Mouse (Mus musculus) c-Kit-negative CD71-positive TER-119-positive erythroid progenitor cells, embryonic 14.5 days (primary cell): ENCODE results near the gene Pepd.

Experiments used
- DNase-seq: peaks from one replicate; pipeline ENCODE4 v3.0.0-alpha.2; 2013; ENCODE audit warnings: low read depth, low spot score

Pepd gene

GRCm38 (mm10) chr7:35056436-35056864 is 144.3 kb downstream of the Pepd start, which contains the start of gene Cebpg:
TSS of gene Cebpg (minus strand) at chr7:35056573.
- DNase-seq, result peak; percentile 92

- peak; percentile 21 for DNase-seq
Observed at GRCm38 (mm10) chr7:35056999-35057398, 144.8 kb downstream of the Pepd start.

GRCm38 (mm10) chr7:35057569-35057968 is 145.4 kb downstream of the Pepd start:
- no peak for DNase-seq

GRCm38 (mm10) chr7:35058329-35058728 is 146.2 kb downstream of the Pepd start:
- DNase-seq, result no peak

GRCm38 (mm10) chr7:35059467-35059866 is 147.3 kb downstream of the Pepd start:
- no peak for DNase-seq

- no peak for DNase-seq
Observed at GRCm38 (mm10) chr7:35064286-35065258, 152.4 kb downstream of the Pepd start.

GRCm38 (mm10) chr7:35065958-35066357 is 153.8 kb downstream of the Pepd start:
- no peak for DNase-seq

GRCm38 (mm10) chr7:35066640-35067212 is 154.5 kb downstream of the Pepd start:
- no peak for DNase-seq

- no peak for DNase-seq
Observed at GRCm38 (mm10) chr7:35076645-35077044, 164.5 kb downstream of the Pepd start.

GRCm38 (mm10) chr7:35080843-35081338 is 168.7 kb downstream of the Pepd start:
- no peak for DNase-seq

- DNase-seq, result no peak
Observed at GRCm38 (mm10) chr7:35081406-35082104, 169.4 kb downstream of the Pepd start.

GRCm38 (mm10) chr7:35084565-35085360 is 172.6 kb downstream of the Pepd start:
- DNase-seq, result no peak

- no peak for DNase-seq
Observed at GRCm38 (mm10) chr7:35086271-35086861, 174.2 kb downstream of the Pepd start.

- no peak for DNase-seq
Observed at GRCm38 (mm10) chr7:35090550-35090949, 178.4 kb downstream of the Pepd start.
